Mouse (Mus musculus): ENCODE results near the gene Pdlim7. TPM values are rescaled to one million over a fixed set of nuclear protein-coding genes. Genes with fewer than 3 reads are reported as not detected.
A peak's percentile ranks its signal among the peaks of the same experiment; 100 is the strongest.

The Pdlim7 gene
- total RNA-seq, 1 experiment from 2014 or later = 12.2 TPM

GRCm38 (mm10) chr13:55471156-55471818, 42.2 kb downstream of the Pdlim7 start:
- ATAC-seq (replicated peaks; ENCODE audit: low read depth, poor library complexity, severe bottlenecking) = peak; percentile 57

GRCm38 (mm10) chr13:55470372-55470771, 43.1 kb downstream of the Pdlim7 start:
- no peak for ATAC-seq (replicated peaks; ENCODE audit: low read depth, poor library complexity, severe bottlenecking)

- ATAC-seq (replicated peaks; ENCODE audit: low read depth, poor library complexity, severe bottlenecking) = no peak
These were observed 44.5 kb downstream of the Pdlim7 start for GRCm38 (mm10) chr13:55468851-55469560.

GRCm38 (mm10) chr13:55465830-55466440, 47.5 kb downstream of the Pdlim7 start:
- no peak for ATAC-seq (replicated peaks; ENCODE audit: low read depth, poor library complexity, severe bottlenecking)

- ATAC-seq (replicated peaks; ENCODE audit: low read depth, poor library complexity, severe bottlenecking) = peak; percentile 48
These were observed 48.3 kb downstream of the Pdlim7 start for GRCm38 (mm10) chr13:55465184-55465583.

GRCm38 (mm10) chr13:55464027-55464884, 49.2 kb downstream of the Pdlim7 start, which contains the start of gene Prr7:
Prr7 (plus strand) TSS chr13:55464267.
- peak; percentile 27; the same call in 1 of the 2 replicates for ATAC-seq (replicated peaks; ENCODE audit: low read depth, poor library complexity, severe bottlenecking)

GRCm38 (mm10) chr13:55463399-55464026, 50.0 kb downstream of the Pdlim7 start:
- ATAC-seq (replicated peaks; ENCODE audit: low read depth, poor library complexity, severe bottlenecking) = 0 out of 2 replicates have a peak, but pooled peaks have one; percentile 2

- ATAC-seq (replicated peaks; ENCODE audit: low read depth, poor library complexity, severe bottlenecking) = no peak
These were observed 50.5 kb downstream of the Pdlim7 start for GRCm38 (mm10) chr13:55462965-55463364.

GRCm38 (mm10) chr13:55451785-55452549, 61.5 kb downstream of the Pdlim7 start:
- no peak for ATAC-seq (replicated peaks; ENCODE audit: low read depth, poor library complexity, severe bottlenecking)

- no peak for ATAC-seq (replicated peaks; ENCODE audit: low read depth, poor library complexity, severe bottlenecking)
These were observed 62.2 kb downstream of the Pdlim7 start for GRCm38 (mm10) chr13:55451296-55451695.

- no peak for ATAC-seq (replicated peaks; ENCODE audit: low read depth, poor library complexity, severe bottlenecking)
These were observed 62.9 kb downstream of the Pdlim7 start for GRCm38 (mm10) chr13:55450511-55450980.

- ATAC-seq (replicated peaks; ENCODE audit: low read depth, poor library complexity, severe bottlenecking) = 0 out of 2 replicates have a peak, but pooled peaks have one; percentile 7
These were observed 63.6 kb downstream of the Pdlim7 start for GRCm38 (mm10) chr13:55449679-55450441.

- ATAC-seq (replicated peaks; ENCODE audit: low read depth, poor library complexity, severe bottlenecking) = no peak
These were observed 64.3 kb downstream of the Pdlim7 start for GRCm38 (mm10) chr13:55449205-55449604.

- no peak for ATAC-seq (replicated peaks; ENCODE audit: low read depth, poor library complexity, severe bottlenecking)
These were observed 65.3 kb downstream of the Pdlim7 start for GRCm38 (mm10) chr13:55448131-55448530.

- ATAC-seq (replicated peaks; ENCODE audit: low read depth, poor library complexity, severe bottlenecking) = peak; percentile 22
These were observed 65.9 kb downstream of the Pdlim7 start for GRCm38 (mm10) chr13:55447543-55447943.

- ATAC-seq (replicated peaks; ENCODE audit: low read depth, poor library complexity, severe bottlenecking) = 0 out of 2 replicates have a peak, but pooled peaks have one; percentile 14
These were observed 66.9 kb downstream of the Pdlim7 start for GRCm38 (mm10) chr13:55446483-55447105.
